Mouse (Mus musculus): ENCODE results near the gene Fam83g. TPM values are rescaled to one million over a fixed set of nuclear protein-coding genes. Genes with fewer than 3 reads are reported as not detected.

Fam83g gene
- polyA plus RNA-seq, 1 experiment from 2014 or later: 0.56 TPM

DNA sequence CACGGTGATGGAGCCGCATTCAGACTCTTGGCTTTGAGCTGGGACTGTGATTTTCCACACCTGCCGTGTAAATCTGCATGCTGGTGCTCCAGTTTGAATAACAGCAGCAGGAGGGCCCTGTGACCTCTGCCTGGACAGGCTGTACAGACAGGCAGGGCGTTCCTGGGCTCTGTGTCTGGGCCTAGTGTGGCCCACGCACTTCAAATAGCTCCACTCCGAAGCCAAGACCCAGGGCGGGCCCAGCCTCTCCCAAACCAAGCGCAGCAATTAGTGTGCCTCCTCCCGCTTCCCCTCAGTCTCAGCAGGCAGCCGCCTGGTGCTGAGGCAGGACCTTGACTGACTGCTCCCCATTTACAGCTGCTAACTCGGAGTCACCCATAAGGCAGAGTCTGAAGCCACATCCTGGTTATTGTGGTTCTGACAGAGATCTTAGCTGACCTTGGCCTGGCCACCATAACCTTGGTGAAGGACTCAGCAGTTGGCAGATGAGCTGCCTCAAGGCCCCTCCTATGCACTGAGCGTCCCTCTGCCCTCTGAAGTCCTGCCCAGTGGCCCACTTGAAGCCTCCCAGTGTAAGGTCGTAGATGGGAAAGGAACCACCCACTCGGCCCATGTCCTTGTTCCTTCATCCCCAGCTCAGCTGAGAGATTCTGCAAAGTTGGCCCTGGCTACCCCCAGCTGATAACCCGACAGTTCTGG lies 29.4 kb downstream of the Fam83g start:
- no peak overlapping the region for H3K27ac ChIP-seq
- no peak overlapping the region for H3K9ac ChIP-seq
- no peak for ATAC-seq (ENCODE audit: low FRiP score, low read depth)
- no peak overlapping the region for H3K4me3 ChIP-seq
- 45% methylated on average over 15 of the region's 15 CpGs for WGBS
- no peaks in the 10 kb centered on the region for H3K4me1 ChIP-seq
- H3K36me3 ChIP-seq: no peaks in the 10 kb centered on the region
- no peaks in the 10 kb centered on the region; the same call in 1 of the 2 replicates for H3K27me3 ChIP-seq (replicated peaks)
- no peaks in the 10 kb centered on the region for H3K9me3 ChIP-seq
- no peak overlapping the region for H3K4me2 ChIP-seq (replicated peaks)

DNA sequence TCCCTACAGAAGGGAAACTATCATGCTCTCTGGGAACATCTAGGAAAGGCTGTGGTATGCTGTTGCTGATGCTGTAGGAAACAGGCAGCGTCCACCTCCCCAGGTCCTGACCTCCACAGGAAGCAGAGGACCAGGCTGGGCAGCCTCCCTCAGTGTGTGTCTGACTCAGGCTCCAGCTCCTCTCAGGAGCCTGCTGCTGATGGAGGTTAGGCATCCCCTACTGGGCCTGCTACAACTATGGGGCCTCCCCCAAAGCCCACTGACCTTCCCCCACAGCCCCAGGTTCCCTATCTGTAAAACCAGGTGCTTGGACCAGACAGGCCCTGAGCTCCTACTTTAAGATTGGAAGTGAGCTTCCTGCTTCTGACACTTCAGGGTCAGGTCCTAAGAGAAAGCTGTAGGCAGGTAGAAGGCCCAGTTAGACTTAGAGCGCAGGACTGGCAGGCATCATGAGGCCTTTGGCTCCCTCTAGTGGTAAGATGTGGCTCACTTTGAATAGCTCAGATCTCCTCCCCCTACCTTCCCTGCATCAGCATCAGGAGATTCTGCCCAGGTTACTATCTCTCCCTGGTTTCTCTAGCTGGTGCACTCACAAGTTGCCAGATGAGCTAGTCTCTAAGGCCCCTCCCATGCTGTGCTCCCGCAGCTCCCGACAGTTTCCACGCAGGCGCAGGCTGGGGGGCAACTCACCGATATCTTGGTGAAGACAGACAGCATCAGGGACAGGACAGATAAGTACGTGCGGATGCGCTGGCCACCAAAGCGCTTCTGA lies 30.6 kb downstream of the Fam83g start:
- H3K4me3 ChIP-seq: no peak overlapping the region
- 49% methylated on average over 11 of the region's 11 CpGs for WGBS
- H3K4me1 ChIP-seq: no peaks in the 10 kb centered on the region
- ATAC-seq (ENCODE audit: low FRiP score, low read depth): peak; percentile 70; the same call in 1 of the 2 replicates
- H3K27ac ChIP-seq: no peak overlapping the region
- no peaks in the 10 kb centered on the region for H3K9me3 ChIP-seq
- H3K9ac ChIP-seq: no peak overlapping the region
- H3K27me3 ChIP-seq (replicated peaks): no peaks in the 10 kb centered on the region; the same call in 1 of the 2 replicates
- H3K4me2 ChIP-seq (replicated peaks): no peak overlapping the region
- no peaks in the 10 kb centered on the region for H3K36me3 ChIP-seq

DNA sequence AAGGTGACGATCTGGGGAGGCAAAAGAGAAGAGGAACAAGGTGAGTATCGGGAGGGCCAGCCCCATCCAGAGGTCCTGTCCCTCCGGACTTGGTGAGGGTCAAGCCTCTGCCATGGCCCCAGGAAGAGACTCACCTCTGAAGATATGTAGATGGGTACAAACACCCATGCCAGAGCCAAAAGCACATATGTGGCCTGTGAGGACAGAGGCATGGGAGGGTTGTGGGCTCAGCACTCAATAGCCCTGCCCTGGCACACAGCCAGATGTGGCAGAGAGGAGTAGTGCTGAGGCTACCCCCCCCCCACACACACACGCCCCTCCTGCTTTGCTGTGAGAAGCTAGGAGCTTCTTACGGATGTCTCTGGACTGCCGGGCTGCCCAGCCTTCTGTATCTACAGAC lies 31.2 kb downstream of the Fam83g start:
- H3K36me3 ChIP-seq: no peaks in the 10 kb centered on the region
- H3K4me2 ChIP-seq (replicated peaks): no peak overlapping the region
- H3K27me3 ChIP-seq (replicated peaks): no peaks in the 10 kb centered on the region; the same call in 1 of the 2 replicates
- WGBS: 78% methylated on average over 6 of the region's 6 CpGs
- H3K4me1 ChIP-seq: no peaks in the 10 kb centered on the region; the same call in 1 of the 2 replicates
- H3K9ac ChIP-seq: no peak overlapping the region
- H3K27ac ChIP-seq: no peak overlapping the region
- H3K9me3 ChIP-seq: no peaks in the 10 kb centered on the region
- no peak overlapping the region for H3K4me3 ChIP-seq
- no peak for ATAC-seq (ENCODE audit: low FRiP score, low read depth)

GRCm38 (mm10) chr11:61717990-61718389 lies 34.1 kb downstream of the Fam83g start:
- WGBS: 74% methylated on average over 5 of the region's 5 CpGs
- no peak for ATAC-seq (ENCODE audit: low FRiP score, low read depth)

GRCm38 (mm10) chr11:61719387-61719786 lies 35.5 kb downstream of the Fam83g start:
- ATAC-seq (ENCODE audit: low FRiP score, low read depth): no peak
- WGBS: 64% methylated on average over 3 of the region's 3 CpGs
- no peaks in the 10 kb centered on the region for H3K36me3 ChIP-seq

More at GRCm38 (mm10) chr11:61717990-61718389, 34.1 kb downstream of the Fam83g start:
- Histone ChIP-seq H3K4me3 (no peak overlapping the region), H3K9ac (no peak overlapping the region), H3K4me2 (replicated peaks) (no peak overlapping the region), H3K9me3 (no peaks in the 10 kb centered on the region), H3K27me3 (replicated peaks) (no peaks in the 10 kb centered on the region; the same call in 1 of the 2 replicates), H3K36me3 (no peaks in the 10 kb centered on the region), H3K4me1 (no peaks in the 10 kb centered on the region; the same call in 1 of the 2 replicates), H3K27ac (no peak overlapping the region)

GRCm38 (mm10) chr11:61719826-61720225 lies 35.9 kb downstream of the Fam83g start:
- H3K4me1 ChIP-seq: no peaks in the 10 kb centered on the region; the same call in 1 of the 2 replicates
- WGBS: 66% methylated on average over 8 of the region's 8 CpGs
- H3K27me3 ChIP-seq (replicated peaks): no peaks in the 10 kb centered on the region
- no peak overlapping the region for H3K4me3 ChIP-seq
- H3K9me3 ChIP-seq: no peaks in the 10 kb centered on the region
- no peak overlapping the region for H3K9ac ChIP-seq
- H3K4me2 ChIP-seq (replicated peaks): no peak overlapping the region
- no peaks in the 10 kb centered on the region for H3K36me3 ChIP-seq
- H3K27ac ChIP-seq: no peak overlapping the region
- no peak for ATAC-seq (ENCODE audit: low FRiP score, low read depth)

More at GRCm38 (mm10) chr11:61719387-61719786, 35.5 kb downstream of the Fam83g start:
- H3K4me1 ChIP-seq: no peaks in the 10 kb centered on the region; the same call in 1 of the 2 replicates
- H3K27ac ChIP-seq: no peak overlapping the region
- no peak overlapping the region for H3K4me2 ChIP-seq (replicated peaks)
- H3K9me3 ChIP-seq: no peaks in the 10 kb centered on the region
- H3K9ac ChIP-seq: no peak overlapping the region
- no peak overlapping the region for H3K4me3 ChIP-seq
- H3K27me3 ChIP-seq (replicated peaks): no peaks in the 10 kb centered on the region

GRCm38 (mm10) chr11:61720636-61721035 lies 36.7 kb downstream of the Fam83g start, which contains the start of gene Slc5a10:
Slc5a10 (minus strand) TSS chr11:61720826.
- WGBS: 90% methylated on average over 3 of the region's 3 CpGs

DNA sequence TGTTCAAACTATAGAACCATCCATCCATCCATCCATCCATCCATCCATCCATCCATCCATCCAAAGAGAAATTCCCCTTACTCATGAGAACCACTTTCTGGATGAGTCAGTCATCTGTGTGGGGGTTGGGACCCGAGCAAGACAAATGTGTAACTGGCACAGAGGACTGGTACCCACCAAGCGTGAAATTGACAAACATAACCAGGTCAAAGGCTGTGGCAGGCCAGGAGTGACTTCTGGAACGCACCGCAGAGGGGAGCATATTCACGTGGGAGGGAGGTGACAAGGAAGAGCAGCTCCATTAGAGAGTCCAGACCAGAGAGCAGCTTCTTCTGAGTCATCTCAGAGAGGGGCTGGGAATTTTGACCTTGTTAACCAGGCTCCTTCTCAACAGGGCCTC lies 38.2 kb downstream of the Fam83g start:
- Histone ChIP-seq H3K4me3 (no peak overlapping the region), H3K27me3 (replicated peaks) (no peaks in the 10 kb centered on the region), H3K9ac (no peak overlapping the region), H3K4me1 (no peaks in the 10 kb centered on the region; the same call in 1 of the 2 replicates), H3K36me3 (peaks cover 10% of the 10 kb centered on the region; the same call in 1 of the 2 replicates), H3K4me2 (replicated peaks) (no peak overlapping the region), H3K9me3 (no peaks in the 10 kb centered on the region), H3K27ac (no peak overlapping the region)
- no peak for ATAC-seq (ENCODE audit: low FRiP score, low read depth)
- WGBS: 75% methylated on average over 5 of the region's 5 CpGs

More at GRCm38 (mm10) chr11:61720636-61721035, 36.7 kb downstream of the Fam83g start, which contains the start of gene Slc5a10:
- Histone ChIP-seq H3K4me3 (no peak within 1 kb of the TSS), H3K9ac (no peak within 1 kb of the TSS), H3K36me3 (no peaks in the 10 kb centered on the region), H3K4me2 (replicated peaks) (no peak within 1 kb of the TSS), H3K27me3 (replicated peaks) (no peaks in the 10 kb centered on the region), H3K4me1 (no peaks in the 10 kb centered on the region; the same call in 1 of the 2 replicates), H3K9me3 (no peaks in the 10 kb centered on the region), H3K27ac (no peak within 1 kb of the TSS)
- ATAC-seq (ENCODE audit: low FRiP score, low read depth): no peak

DNA sequence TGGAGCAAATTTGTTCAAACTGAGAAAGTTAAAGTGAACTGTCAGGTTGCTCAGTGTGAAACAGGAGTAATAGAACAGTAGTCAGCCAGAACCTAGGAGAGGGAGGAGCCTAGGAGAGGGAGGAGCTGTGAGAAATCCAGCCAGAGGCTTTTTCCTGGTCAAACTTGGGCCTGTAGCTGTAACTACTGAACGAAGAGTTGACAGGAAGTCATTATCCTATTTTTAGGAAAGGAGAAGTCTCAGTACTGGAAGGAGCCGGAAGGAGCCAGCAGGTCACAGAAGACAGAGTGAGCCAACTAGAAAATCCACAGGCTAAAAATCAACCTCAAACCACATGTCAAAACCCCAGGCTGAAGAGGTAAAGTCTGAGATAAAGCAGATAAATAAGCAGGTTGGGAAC lies 44.1 kb downstream of the Fam83g start:
- Histone ChIP-seq H3K4me3 (no peak overlapping the region), H3K27me3 (replicated peaks) (no peaks in the 10 kb centered on the region), H3K9ac (no peak overlapping the region), H3K36me3 (peaks cover 57% of the 10 kb centered on the region), H3K9me3 (no peaks in the 10 kb centered on the region), H3K27ac (no peak overlapping the region), H3K4me1 (no peaks in the 10 kb centered on the region), H3K4me2 (replicated peaks) (no peak overlapping the region)
- 83% methylated on average over 2 of the region's 2 CpGs for WGBS
- ATAC-seq (ENCODE audit: low FRiP score, low read depth): no peak

DNA sequence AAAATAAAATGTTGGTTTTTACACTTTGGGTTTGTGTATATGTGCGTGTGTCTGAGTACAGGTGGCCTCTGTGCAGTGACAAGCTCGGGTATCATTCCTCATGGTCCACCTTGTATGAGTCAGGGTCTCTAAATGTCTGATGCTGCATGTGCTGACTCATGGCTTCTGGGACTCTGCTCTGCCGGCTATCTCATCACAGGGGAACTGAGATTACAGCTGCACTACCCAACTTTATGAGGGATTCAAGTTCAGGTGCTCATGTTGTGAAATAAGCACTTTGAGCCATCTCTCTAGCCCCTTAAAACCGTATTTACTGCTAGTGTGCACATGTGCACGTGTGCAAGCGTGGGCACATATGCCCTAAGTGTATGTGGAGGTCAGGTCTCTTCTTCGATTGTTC lies 48.8 kb downstream of the Fam83g start:
- ATAC-seq (ENCODE audit: low FRiP score, low read depth): no peak
- Histone ChIP-seq H3K9me3 (no peaks in the 10 kb centered on the region), H3K9ac (no peak overlapping the region), H3K36me3 (peaks cover 80% of the 10 kb centered on the region), H3K27ac (no peak overlapping the region), H3K4me2 (replicated peaks) (no peak overlapping the region), H3K4me1 (no peaks in the 10 kb centered on the region), H3K27me3 (replicated peaks) (no peaks in the 10 kb centered on the region), H3K4me3 (no peak overlapping the region)
- WGBS: 91% methylated on average over 7 of the region's 7 CpGs

- Histone ChIP-seq H3K27ac (no peak overlapping the region), H3K9ac (no peak overlapping the region), H3K27me3 (replicated peaks) (no peaks in the 10 kb centered on the region), H3K4me2 (replicated peaks) (no peak overlapping the region), H3K4me1 (no peaks in the 10 kb centered on the region), H3K9me3 (no peaks in the 10 kb centered on the region), H3K4me3 (no peak overlapping the region), H3K36me3 (peaks cover 84% of the 10 kb centered on the region)
- WGBS: 96% methylated on average over 1 of the region's 1 CpGs
- no peak for ATAC-seq (ENCODE audit: low FRiP score, low read depth)
Observed at GRCm38 (mm10) chr11:61737290-61737689, 53.4 kb downstream of the Fam83g start.

DNA sequence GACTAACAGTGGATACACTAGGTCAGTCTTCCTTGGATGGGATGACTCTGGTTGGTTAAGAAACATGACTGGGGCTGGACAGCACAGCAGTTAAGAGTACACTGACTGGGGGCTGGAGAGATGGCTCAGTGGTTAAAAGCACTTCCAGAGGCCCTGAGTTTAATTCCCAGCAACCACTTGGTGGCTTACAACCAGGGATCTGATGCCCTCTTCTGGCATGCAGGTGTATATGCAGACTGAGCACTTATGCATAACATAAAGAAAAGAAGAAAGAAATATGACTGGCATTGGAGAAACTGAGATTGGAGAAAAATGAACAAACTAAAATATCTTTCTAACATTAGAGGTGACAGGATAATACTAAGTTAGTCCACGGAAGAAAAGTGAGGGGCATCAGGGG lies 56.6 kb downstream of the Fam83g start:
- H3K4me2 ChIP-seq (replicated peaks): no peak overlapping the region
- H3K4me3 ChIP-seq: no peak overlapping the region
- H3K9ac ChIP-seq: no peak overlapping the region
- WGBS: 81% methylated on average over 1 of the region's 1 CpGs
- no peaks in the 10 kb centered on the region for H3K9me3 ChIP-seq
- H3K36me3 ChIP-seq: peaks cover 76% of the 10 kb centered on the region
- no peaks in the 10 kb centered on the region for H3K4me1 ChIP-seq
- no peaks in the 10 kb centered on the region for H3K27me3 ChIP-seq (replicated peaks)
- no peak for ATAC-seq (ENCODE audit: low FRiP score, low read depth)
- H3K27ac ChIP-seq: no peak overlapping the region

Data from neural tube, embryonic 12.5 days (tissue).